Mouse (Mus musculus) lung, adult 2 months (tissue): Measurements from ENCODE around the gene Hipk2. TPM values are rescaled to one million over a fixed set of nuclear protein-coding genes. Genes with fewer than 3 reads are reported as not detected.

Experiments
- DNase-seq: peaks from one replicate; pipeline ENCODE4 v3.0.0; 2022
- H3K4me1 ChIP-seq: fragments of 200-500 bp; 2 replicates; pipeline ENCODE4 v1.6.1; 2011; ENCODE audit warnings: low read length; ENCODE audit not compliant: control insufficient read depth, insufficient read depth
- H3K4me3 ChIP-seq: fragments of 200-500 bp; replicated peaks from 2 replicates; pipeline ENCODE3; 2011; ENCODE audit warnings: low read depth, mild to moderate bottlenecking, control low read depth, low read length; ENCODE audit errors: extremely low read depth
- CTCF ChIP-seq: fragments of 200-500 bp; IDR thresholded peaks from 2 replicates; pipeline ENCODE4 v1.5.1; 2011; ENCODE audit warnings: mild to moderate bottlenecking, low read length, control low read depth; ENCODE audit not compliant: insufficient read depth
- POLR2A ChIP-seq: fragments of 200-500 bp; IDR thresholded peaks from 2 replicates; pipeline ENCODE4 v1.6.1; 2011; ENCODE audit warnings: low read depth, mild to moderate bottlenecking, control low read depth, low read length, borderline replicate concordance; ENCODE audit errors: extremely low read depth
- WGBS: fragments of 180-500 bp; shearing (Covaris S2); methylation state at CpG from one replicate; pipeline ENCODE4 v1.1.7; 2018; 5-methylcytosine and 5-hydroxymethylcytosine counted together
- polyA plus RNA-seq: library from polyadenylated mRNA; depleted of rRNA; stranded (reverse); fragments of >200 nt; gene quantifications from 2 replicates; pipeline ENCODE4 v1.2.3, GENCODE M21; 2012

Gene Hipk2
- polyA plus RNA-seq, 1 experiment: 54.8 TPM

DNA sequence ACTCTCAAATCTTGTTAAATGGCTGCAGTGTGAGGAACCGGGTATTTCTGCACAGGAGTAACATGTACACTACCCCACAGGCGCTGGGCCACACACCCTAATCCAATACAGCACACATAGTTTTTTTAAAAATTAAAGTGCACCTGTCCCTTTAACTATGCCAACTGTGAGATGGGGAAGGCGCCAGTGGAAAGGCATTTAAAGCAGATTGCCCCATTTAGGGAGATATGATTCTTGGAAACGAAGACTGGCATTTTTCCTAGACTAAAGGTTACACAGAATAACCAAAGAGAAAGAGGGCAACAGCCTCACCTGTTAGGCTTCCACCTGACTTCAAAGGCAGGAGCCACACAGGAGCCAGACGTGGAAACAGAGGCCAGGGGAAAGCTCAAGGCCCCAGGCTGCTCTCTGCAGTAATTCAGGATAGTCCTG, 22.4 kb downstream of the Hipk2 start:
- TF ChIP-seq CTCF (no peak), POLR2A (no peak)
- 71% methylated on average over 5 of the region's 5 CpGs for whole genome bisulfite sequencing
- Histone ChIP-seq H3K4me3 (no peak overlapping the region), H3K4me1 (peaks cover 26% of the 10 kb centered on the region)
- no peak for DNase-seq

DNA sequence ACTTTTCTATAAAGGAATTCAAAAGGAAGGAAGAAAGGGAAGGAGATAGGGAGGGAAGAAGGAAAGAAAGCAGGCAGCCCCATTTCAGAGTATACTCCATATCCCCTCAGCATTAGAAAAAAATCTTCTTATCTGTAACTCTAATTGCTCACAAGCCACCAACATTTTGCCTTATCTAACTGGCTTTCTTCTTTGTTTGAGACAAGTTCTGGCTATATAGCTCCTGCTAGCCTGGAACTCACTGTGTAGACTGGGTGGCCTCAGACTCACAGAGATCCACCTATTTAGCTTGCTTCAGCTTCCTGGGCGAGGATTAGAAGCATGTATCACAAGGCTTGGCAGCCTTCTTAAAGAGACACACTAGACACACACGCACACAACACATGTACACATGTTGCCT, 24.2 kb downstream of the Hipk2 start:
- Histone ChIP-seq H3K4me3 (no peak overlapping the region), H3K4me1 (peaks cover 41% of the 10 kb centered on the region)
- TF ChIP-seq CTCF (no peak), POLR2A (no peak)
- DNase-seq: no peak
- WGBS: 78% methylated on average over 2 of the region's 2 CpGs

DNA sequence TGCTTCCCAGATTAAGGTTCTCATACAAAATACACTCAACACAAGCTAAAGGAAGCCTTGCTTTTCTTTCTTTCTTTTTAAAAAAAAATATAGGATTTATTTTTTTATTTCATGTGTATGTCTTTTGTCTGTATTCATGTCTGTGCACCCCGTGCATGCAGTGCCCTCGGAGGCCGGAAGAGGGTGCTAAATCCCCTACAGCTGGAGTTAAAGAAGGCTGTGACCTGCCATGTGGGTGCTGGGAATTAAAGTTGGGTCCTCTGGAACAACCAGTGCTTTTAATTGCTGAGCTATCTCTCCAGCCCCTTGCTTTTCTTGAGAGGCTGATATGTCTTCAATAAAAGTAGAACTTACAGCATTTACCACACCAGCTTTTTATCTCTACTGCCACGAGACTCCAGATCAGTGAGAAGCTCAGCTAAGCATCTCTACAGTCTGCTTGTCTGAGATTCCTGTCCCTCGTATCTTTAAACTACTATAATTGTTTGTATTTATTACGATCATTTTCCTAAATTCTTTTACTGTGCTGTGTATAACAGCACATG, 25.2 kb downstream of the Hipk2 start:
- H3K4me3 ChIP-seq: no peak overlapping the region
- TF ChIP-seq POLR2A (no peak), CTCF (no peak)
- H3K4me1 ChIP-seq: peaks cover 51% of the 10 kb centered on the region
- DNase-seq: no peak
- WGBS: 95% methylated on average over 6 of the region's 6 CpGs

DNA sequence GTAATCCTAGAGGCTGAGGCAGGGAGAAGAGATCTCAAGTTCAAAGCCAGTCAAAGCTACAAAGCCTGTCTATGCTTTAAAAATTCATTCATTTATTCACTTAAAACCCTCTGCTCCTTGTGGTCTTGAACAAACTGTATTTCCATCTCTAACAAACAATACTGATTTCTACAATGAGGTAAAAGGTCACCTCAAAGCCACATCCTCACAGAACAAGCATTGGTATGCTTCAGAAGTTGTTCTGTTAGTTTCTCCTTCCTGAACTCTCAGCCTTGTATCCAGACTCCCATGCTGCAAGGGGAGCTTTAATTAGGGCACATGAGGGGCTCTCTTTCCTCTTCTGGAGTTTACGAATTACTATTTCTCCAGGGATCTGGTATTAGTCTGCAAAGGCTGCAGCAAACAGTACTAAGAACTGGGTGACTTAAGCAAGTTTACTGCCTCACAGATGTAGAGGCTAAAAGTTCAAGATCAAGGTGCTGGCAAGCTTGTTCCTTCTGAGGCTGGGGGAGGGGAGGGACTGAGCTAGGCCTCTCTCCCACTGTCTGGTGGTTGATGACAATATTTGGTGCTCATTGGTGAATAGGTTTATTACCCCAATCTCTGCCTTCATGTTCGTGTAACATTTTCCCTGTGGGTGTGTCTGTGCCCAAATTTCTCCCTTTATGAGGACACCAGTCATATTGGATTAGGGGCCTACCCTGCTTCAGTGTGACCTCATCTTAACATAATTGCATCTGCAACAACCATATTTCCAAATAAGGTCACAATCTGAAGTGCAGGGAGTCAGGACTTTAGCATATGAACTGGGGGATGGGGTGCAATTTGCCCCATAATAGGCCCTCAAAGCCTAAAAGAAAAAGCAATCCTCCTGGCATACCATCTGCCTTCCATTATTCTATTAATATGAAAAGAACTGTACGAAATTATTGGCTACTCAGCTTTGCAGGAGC, 27.7 kb downstream of the Hipk2 start:
- H3K4me1 ChIP-seq: peaks cover 51% of the 10 kb centered on the region
- no peak for TF ChIP-seq CTCF
- 71% methylated on average over 3 of the region's 3 CpGs for WGBS
- DNase-seq: no peak
- H3K4me3 ChIP-seq: no peak overlapping the region

DNA sequence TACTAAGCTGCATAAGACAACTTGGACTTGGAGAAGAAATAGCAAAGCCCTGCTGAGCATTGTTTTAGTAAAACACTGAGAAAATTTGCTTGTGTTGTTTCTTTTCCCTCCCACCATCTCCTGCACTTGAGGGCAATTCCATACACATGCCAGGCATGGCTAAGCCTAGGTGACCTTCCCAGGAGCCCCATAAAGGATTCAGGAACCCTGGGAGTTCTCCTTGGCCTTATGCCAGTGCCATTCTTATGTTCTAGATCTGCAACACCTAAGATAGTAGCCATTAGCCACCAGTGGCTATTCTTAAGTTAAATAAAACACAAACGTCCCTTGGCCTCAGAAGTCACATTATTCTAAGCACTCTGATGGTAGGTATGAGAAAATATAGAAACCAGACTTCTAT, 28.5 kb downstream of the Hipk2 start:
- WGBS: 21% methylated on average over 1 of the region's 1 CpGs
- TF ChIP-seq CTCF: no peak
- TF ChIP-seq POLR2A: no peak
- Histone ChIP-seq H3K4me3 (no peak overlapping the region), H3K4me1 (peaks cover 48% of the 10 kb centered on the region)
- no peak for DNase-seq

DNA sequence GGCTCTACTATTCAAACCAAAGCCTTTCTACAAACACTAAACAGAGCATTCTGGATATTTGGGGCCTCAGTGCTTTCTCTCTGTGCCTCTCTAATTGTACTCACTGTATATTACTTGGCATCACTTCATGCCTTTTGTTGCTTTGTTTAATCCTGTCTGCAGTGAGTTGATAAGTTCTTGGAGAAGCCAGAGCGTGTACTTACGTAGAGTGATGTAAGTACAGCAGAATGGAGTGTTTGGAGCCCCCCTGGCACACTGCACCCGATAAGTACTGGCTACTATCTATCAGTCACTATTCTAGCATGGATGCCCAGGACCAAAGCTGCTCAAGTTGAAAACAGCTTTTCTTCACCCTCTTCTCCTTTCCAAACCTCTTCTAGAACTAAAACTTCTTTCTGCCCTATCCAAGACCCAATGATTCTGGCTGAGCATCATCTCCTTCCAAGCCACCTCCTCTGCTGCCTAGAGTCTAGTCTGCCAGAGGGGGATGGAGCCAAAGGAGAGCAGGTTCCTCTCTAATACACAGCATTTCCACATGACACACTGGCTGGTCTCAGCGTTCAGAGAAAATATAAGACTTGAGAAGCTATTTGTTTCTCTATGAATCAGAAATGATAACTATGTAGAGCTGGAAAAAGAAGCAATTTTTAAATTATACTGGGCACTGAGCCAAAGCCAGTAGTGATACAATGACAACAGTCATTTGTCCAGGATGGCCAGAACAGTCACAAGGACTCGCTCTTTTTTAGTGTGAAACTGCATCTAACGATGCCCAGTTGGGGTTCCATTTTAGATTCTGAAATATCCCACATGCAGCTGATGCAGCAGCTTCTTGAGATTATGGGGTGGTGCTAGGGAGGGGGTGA, 29.4 kb downstream of the Hipk2 start:
- no peak overlapping the region for H3K4me3 ChIP-seq
- peaks cover 41% of the 10 kb centered on the region for H3K4me1 ChIP-seq
- no peak for DNase-seq
- TF ChIP-seq CTCF (no peak), POLR2A (no peak)
- WGBS: 32% methylated on average over 6 of the region's 6 CpGs

DNA sequence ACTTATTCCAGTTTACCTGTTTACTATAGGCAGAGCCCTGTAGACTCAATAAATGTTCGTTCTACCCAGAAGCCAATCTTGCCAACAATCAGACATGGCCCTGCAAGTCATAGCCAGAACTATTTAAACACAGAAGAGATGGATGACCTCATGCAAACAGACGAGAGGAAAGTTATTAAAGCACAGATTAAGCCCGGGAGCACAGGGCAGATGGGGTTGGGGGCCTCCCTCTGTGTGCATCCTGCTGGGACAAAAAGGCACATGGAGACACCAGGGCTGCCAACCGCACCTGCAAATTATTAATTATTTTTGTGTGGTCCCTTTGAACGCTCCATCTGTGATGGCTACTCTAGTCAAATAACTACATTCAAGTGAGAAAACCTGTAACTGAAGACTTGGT, 30.1 kb downstream of the Hipk2 start:
- Histone ChIP-seq H3K4me3 (no peak overlapping the region), H3K4me1 (peaks cover 41% of the 10 kb centered on the region)
- WGBS: 50% methylated on average over 5 of the region's 5 CpGs
- no peak for DNase-seq
- TF ChIP-seq POLR2A (no peak), CTCF (no peak)

DNA sequence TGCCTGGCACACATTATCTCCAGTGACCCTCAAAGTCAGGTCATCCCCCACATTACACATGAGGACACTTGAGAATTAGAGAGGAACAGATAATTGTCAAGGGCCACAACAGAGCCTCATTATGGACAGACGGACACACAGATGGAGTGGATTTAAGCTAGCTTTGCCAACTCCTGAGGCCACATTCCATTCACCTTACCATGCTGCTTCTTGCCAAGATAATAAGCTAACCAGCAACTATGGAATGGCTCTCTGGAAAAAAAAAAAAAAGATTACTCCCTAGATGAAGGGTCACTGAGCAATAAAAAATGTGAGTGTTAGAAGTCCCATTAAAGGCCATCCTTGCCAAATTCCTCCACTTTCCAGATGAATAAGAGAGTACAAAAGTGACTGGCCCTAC, 30.8 kb downstream of the Hipk2 start:
- TF ChIP-seq CTCF (no peak), POLR2A (no peak)
- no peak for DNase-seq
- H3K4me1 ChIP-seq: peaks cover 44% of the 10 kb centered on the region
- 61% methylated on average over 1 of the region's 1 CpGs for WGBS
- no peak overlapping the region for H3K4me3 ChIP-seq

DNA sequence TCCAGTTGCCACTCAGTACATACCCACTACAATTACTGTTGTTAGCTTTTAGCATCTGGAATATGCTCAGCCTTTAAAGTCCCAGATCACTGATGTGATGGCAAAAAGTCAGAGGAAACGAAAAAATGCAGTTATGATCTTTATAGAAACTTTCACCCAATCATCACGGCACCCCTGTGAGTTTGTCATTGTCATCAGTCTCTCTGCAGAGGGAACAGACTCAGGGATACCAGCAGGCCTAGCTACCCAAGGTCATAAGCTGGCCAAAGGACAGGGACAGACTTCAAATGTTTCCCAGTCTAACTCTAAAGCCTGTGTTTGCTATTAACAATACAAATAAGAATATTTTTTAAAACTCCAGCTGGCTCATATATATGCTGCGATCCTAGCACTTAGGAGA, 34.4 kb downstream of the Hipk2 start:
- DNase-seq: no peak
- WGBS: 81% methylated on average over 3 of the region's 3 CpGs
- H3K4me3 ChIP-seq: no peak overlapping the region
- TF ChIP-seq CTCF (no peak), POLR2A (no peak)
- peaks cover 19% of the 10 kb centered on the region for H3K4me1 ChIP-seq
